Mouse (Mus musculus) heart, adult 2 months (tissue): ENCODE measurements at regions not wholly inside any gene's neighbourhood (a gene's known extent, or its start where the extent isn't known, plus 50 kb on each side); places are given as distances from the start of the nearest gene placed in this dataset.

Experiments
- CTCF ChIP-seq: fragments of 200-600 bp; IDR thresholded peaks from 2 replicates; pipeline ENCODE4 v1.8.1; 2022; ENCODE audit warnings: antibody characterized with exemption, mild to moderate bottlenecking, moderate library complexity
- EP300 ChIP-seq: fragments of 200-500 bp; IDR thresholded peaks from 2 replicates; pipeline ENCODE4 v1.6.1; 2011; ENCODE audit warnings: low read depth, low read length, control low read depth; ENCODE audit not compliant: insufficient read depth
- POLR2A ChIP-seq: fragments of 200-500 bp; IDR thresholded peaks from 2 replicates; pipeline ENCODE4 v1.6.1; 2011; ENCODE audit warnings: mild to moderate bottlenecking, low read depth, low read length, control low read depth; ENCODE audit not compliant: insufficient read depth

DNA sequence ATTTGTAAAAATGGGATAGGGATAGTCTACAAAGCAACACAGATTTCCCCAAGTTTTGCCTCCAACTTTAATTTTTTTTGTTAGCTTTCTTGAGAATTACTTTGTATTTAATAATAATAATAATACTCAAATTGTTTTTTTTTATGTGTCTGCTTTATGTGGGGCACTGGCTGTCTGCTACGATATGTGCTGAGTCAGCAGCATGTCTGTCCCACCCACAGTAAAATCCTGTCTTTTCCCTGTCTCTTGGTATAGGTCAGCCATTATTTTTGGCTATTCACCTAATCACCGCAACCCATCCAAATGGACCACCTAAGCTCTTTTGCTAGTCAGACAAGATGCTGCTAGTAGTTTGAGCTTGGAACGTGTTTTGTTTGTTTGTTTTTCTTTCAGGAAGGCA is 473.0 kb downstream of the Hs3st4 start:
- TF ChIP-seq CTCF (no peak), POLR2A (no peak), EP300 (no peak)
